Mouse (Mus musculus): ENCODE data around the gene Cfdp1.

DNA sequence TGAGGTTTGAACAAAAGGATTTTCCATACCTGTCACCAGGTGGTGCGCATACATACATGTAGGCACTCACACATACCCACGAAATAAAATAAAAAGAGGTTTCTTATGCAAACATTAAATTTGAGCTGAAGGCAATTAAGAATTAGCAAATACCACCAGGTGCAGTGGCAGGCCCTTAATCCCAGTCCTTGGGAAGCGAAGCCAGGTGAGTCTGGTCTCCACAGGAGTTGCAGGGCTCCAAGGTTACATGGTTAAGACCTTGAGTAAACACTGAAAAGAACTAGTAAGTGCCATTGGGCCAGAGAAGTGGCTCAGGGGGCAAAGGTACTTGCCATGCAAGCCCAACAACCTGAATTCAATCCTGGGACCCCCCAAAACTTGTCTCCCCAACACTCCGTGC, 29.5 kb upstream of the Cfdp1 start:
- no peak for TF ChIP-seq CTCF (IDR thresholded peaks at IDR 0.05; ENCODE audit: borderline replicate concordance, control insufficient read depth, extremely low read depth, insufficient read depth, low read length, poor library complexity)
- TF ChIP-seq POLR2A (IDR thresholded peaks at IDR 0.05; ENCODE audit: control insufficient read depth, extremely low read depth, insufficient read depth, low read length, poor library complexity), result no peak
